Mouse (Mus musculus) heart, embryonic 16.5 days (tissue): ENCODE data around the gene Sipa1l3. TPM values are rescaled to one million over a fixed set of nuclear protein-coding genes. Genes with fewer than 3 reads are reported as not detected.

Experiments used
- ATAC-seq: fragments of 200-750 bp; cut with Nextera tagmentation; replicated peaks from 2 replicates; pipeline ENCODE4 v1.8.0; 2017; ENCODE audit warnings: moderate number of reproducible peaks; ENCODE audit not compliant: insufficient read depth, low FRiP score; ENCODE audit errors: extremely low read depth
- H3K27ac ChIP-seq: fragments of 300-500 bp; sonication (generic); 2 replicates; pipeline ENCODE4 v1.5.1; 2014; ENCODE audit warnings: mild to moderate bottlenecking, low read length, control low read depth, moderate library complexity
- H3K27me3 ChIP-seq: fragments of 300-500 bp; sonication (generic); 2 replicates; pipeline ENCODE4 v1.6.1; 2014; ENCODE audit warnings: low read length, mixed read lengths; ENCODE audit not compliant: control insufficient read depth, insufficient read depth
- H3K36me3 ChIP-seq: fragments of 300-500 bp; sonication (generic); 2 replicates; pipeline ENCODE4 v1.6.1; 2014; ENCODE audit not compliant: control insufficient read depth, insufficient read depth
- H3K4me1 ChIP-seq: fragments of 300-500 bp; sonication (generic); 2 replicates; pipeline ENCODE4 v1.6.1; 2014; ENCODE audit warnings: low read length, mixed read lengths; ENCODE audit not compliant: control insufficient read depth, insufficient read depth
- H3K4me2 ChIP-seq: fragments of 300-500 bp; sonication (generic); 2 replicates; pipeline ENCODE4 v1.6.1; 2014; ENCODE audit warnings: low read depth, mild to moderate bottlenecking, control low read depth, low read length
- H3K4me3 ChIP-seq: fragments of 300-500 bp; sonication (generic); 2 replicates; pipeline ENCODE4 v1.5.1; 2014; ENCODE audit warnings: mild to moderate bottlenecking, control low read depth, low read length
- H3K9ac ChIP-seq: fragments of 300-500 bp; sonication (generic); 2 replicates; pipeline ENCODE4 v1.6.1; 2014; ENCODE audit warnings: low read length, control low read depth
- H3K9me3 ChIP-seq: fragments of 300-500 bp; sonication (generic); replicated peaks from 2 replicates; pipeline ENCODE4 v1.6.1; 2016; ENCODE audit warnings: low read length; ENCODE audit not compliant: control insufficient read depth
- WGBS: fragments of 180-500 bp; shearing (Covaris S2); extraction: QIAGEN DNeasy Blood & Tissue Kit; methylation state at CpG from one replicate; pipeline ENCODE4 v1.1.7; 2014; 5-methylcytosine and 5-hydroxymethylcytosine counted together
- polyA plus RNA-seq: library from polyadenylated mRNA; unstranded; fragments of >200 nt; fragmentation: Nextera tagmentation; extraction: Ambion mirVana; gene quantifications from 2 replicates; pipeline ENCODE4 v1.2.1, GENCODE M21; 2015

The Sipa1l3 gene
- polyA plus RNA-seq, 1 experiment from 2014 or later = 5.8 TPM

DNA sequence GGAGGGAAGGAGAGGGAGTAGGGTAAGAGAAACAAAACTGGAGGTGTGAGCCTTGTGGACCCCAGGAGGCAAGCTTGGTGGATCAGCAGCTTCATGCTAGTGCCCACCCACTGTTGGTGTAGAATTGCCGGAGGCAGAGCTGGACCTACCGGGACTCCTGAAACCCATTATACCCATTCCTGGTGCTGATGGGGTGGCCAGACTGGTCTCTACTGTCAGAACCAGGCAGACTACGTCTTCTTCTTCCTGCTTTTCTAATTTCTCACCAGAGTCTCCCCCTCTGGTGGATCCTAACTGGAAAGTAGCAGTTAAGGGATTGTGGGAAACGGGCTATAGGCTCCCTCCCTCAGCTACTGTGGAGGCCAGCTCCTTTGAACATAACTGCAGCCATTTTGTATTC, 23.2 kb upstream of the Sipa1l3 start:
- Histone ChIP-seq H3K4me1 (no peaks in the 10 kb centered on the region), H3K27me3 (no peaks in the 10 kb centered on the region), H3K27ac (no peak overlapping the region), H3K4me2 (no peak overlapping the region), H3K36me3 (no peaks in the 10 kb centered on the region), H3K9ac (no peak overlapping the region), H3K4me3 (no peak overlapping the region), H3K9me3 (no peaks in the 10 kb centered on the region)
- ATAC-seq = no peak
- WGBS = 68% methylated on average over 4 of the region's 4 CpGs

DNA sequence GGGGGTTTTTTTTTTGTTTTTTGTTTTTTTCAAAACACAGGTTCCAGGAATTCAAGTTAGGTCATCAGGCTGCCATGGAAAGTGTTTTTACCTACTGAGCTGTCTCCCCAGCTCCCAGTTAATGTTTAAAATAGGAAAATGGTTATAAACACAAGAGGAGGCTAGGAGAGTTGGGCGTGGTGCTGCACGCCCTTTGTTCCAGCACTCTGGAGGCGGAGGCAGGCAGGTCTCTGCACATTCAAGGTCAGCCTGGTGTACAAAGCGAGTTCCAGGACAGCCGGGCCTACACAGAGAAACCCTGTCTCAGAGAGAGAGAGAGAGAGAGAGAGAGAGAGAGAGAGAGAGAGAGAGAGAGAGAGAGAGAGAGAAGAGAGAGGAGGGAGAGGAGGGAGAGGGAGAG, 22.7 kb upstream of the Sipa1l3 start:
- Histone ChIP-seq H3K4me1 (no peaks in the 10 kb centered on the region), H3K36me3 (no peaks in the 10 kb centered on the region), H3K27ac (no peak overlapping the region), H3K4me3 (no peak overlapping the region), H3K27me3 (peaks cover 3% of the 10 kb centered on the region; the same call in 1 of the 2 replicates), H3K9ac (no peak overlapping the region), H3K4me2 (no peak overlapping the region), H3K9me3 (no peaks in the 10 kb centered on the region)
- ATAC-seq = no peak
- WGBS = 85% methylated on average over 5 of the region's 5 CpGs

- peaks cover 3% of the 10 kb centered on the region; the same call in 1 of the 2 replicates for H3K27me3 ChIP-seq
- no peak overlapping the region for H3K27ac ChIP-seq
- WGBS = 81% methylated on average over 7 of the region's 7 CpGs
- no peaks in the 10 kb centered on the region for H3K9me3 ChIP-seq
- no peak for ATAC-seq
- H3K4me1 ChIP-seq = no peaks in the 10 kb centered on the region
- H3K4me2 ChIP-seq = no peak overlapping the region
- no peak overlapping the region for H3K4me3 ChIP-seq
- no peaks in the 10 kb centered on the region for H3K36me3 ChIP-seq
- no peak overlapping the region for H3K9ac ChIP-seq
These were observed 22.2 kb upstream of the Sipa1l3 start for GRCm38 (mm10) chr7:29540631-29541030.

DNA sequence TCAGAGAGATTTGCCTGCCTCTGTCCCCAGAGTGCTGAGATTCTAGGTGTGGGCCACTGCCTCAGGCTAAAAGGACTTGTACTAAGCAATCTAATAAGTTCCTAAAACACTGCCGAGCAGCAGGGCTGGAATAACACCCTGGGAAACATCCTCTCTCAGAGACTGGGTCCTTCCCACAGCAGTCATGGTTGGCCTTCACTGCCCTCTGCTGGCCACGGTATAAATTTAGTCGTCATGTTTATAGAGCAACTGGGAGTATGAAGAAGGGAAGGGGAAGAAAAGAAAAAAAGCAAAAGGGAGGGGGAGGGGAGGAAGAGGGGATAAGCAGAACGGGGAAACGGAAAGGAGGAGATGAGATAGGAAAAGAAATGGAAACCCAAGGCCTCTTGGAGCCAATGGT, 5.3 kb upstream of the Sipa1l3 start:
- H3K4me3 ChIP-seq = no peak overlapping the region
- WGBS = 3% methylated on average over 5 of the region's 5 CpGs
- H3K36me3 ChIP-seq = no peaks in the 10 kb centered on the region
- H3K27ac ChIP-seq = no peak overlapping the region
- H3K9ac ChIP-seq = no peak overlapping the region
- no peak overlapping the region for H3K4me2 ChIP-seq
- no peak for ATAC-seq
- peaks cover 3% of the 10 kb centered on the region; the same call in 1 of the 2 replicates for H3K4me1 ChIP-seq
- peaks cover 14% of the 10 kb centered on the region for H3K27me3 ChIP-seq
- peaks cover 5% of the 10 kb centered on the region for H3K9me3 ChIP-seq

GRCm38 (mm10) chr7:29521841-29522575, 3.6 kb upstream of the Sipa1l3 start:
- H3K4me3 ChIP-seq = no peak overlapping the region
- no peak overlapping the region for H3K27ac ChIP-seq
- H3K4me1 ChIP-seq = peaks cover 7% of the 10 kb centered on the region
- H3K36me3 ChIP-seq = no peaks in the 10 kb centered on the region
- peaks cover 15% of the 10 kb centered on the region for H3K27me3 ChIP-seq
- no peak for ATAC-seq
- no peak overlapping the region for H3K9ac ChIP-seq
- 61% methylated on average over 5 of the region's 5 CpGs for WGBS
- no peak overlapping the region for H3K4me2 ChIP-seq
- H3K9me3 ChIP-seq = peaks cover 5% of the 10 kb centered on the region

GRCm38 (mm10) chr7:29521365-29521764, 2.9 kb upstream of the Sipa1l3 start:
- Histone ChIP-seq H3K9ac (no peak overlapping the region), H3K27ac (no peak overlapping the region), H3K27me3 (peaks cover 17% of the 10 kb centered on the region), H3K4me2 (no peak overlapping the region), H3K4me3 (no peak overlapping the region), H3K36me3 (no peaks in the 10 kb centered on the region), H3K4me1 (peaks cover 7% of the 10 kb centered on the region), H3K9me3 (peaks cover under 1% of the 10 kb centered on the region)
- no peak for ATAC-seq
- 63% methylated on average over 5 of the region's 5 CpGs for WGBS

DNA sequence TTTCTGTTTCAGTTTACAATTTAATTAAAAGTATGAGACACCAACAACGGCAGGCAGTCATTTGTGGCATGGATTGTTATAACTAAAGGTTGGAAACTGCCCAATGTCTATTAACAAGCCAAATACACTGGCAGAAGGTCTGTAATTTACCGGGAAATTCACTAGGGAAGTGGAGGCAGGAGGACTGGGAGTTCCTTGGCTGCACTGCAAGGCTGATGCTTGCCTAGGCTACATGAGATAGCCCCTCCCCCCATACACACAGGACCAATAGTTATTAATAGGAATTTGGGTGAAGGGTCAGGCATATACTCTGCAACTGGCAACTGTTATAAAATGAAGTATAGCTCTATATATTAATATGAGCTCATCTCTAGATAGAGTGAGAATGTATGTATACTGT, 2.4 kb upstream of the Sipa1l3 start:
- Histone ChIP-seq H3K27me3 (peaks cover 17% of the 10 kb centered on the region), H3K27ac (no peak overlapping the region), H3K4me1 (peaks cover 7% of the 10 kb centered on the region), H3K9me3 (no peaks in the 10 kb centered on the region; the same call in 1 of the 2 replicates), H3K4me2 (no peak overlapping the region), H3K9ac (no peak overlapping the region), H3K36me3 (no peaks in the 10 kb centered on the region), H3K4me3 (no peak overlapping the region)
- 72% methylated on average over 2 of the region's 2 CpGs for WGBS
- no peak for ATAC-seq

DNA sequence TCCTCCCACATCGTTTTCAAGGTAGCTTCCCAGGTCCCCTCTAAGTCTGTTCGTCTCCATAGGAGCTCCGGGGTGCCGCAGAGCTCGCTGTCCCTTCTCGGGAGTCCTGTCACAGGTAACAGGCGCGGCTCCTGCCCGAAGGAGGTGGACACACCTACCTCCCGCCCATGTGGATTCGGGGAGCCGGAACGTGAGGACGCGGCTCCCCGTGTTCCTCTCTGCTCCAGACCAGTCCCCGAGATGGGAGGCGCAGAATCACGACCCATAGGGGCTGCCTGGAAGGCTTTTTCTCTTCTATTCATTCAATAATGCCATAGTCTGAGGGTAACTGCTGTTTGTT, 740 bp upstream of the Sipa1l3 start:
- H3K4me1 ChIP-seq = peaks cover 7% of the 10 kb centered on the region
- peaks cover 18% of the 10 kb centered on the region for H3K27me3 ChIP-seq
- no peaks in the 10 kb centered on the region for H3K36me3 ChIP-seq
- under 1% methylated on average over 19 of the region's 19 CpGs for WGBS
- peak overlapping the region; percentile 73 for H3K4me3 ChIP-seq
- H3K4me2 ChIP-seq = peak overlapping the region; percentile 92
- peak overlapping the region; percentile 65 for H3K9ac ChIP-seq
- no peak overlapping the region for H3K27ac ChIP-seq
- no peaks in the 10 kb centered on the region for H3K9me3 ChIP-seq
- ATAC-seq = no peak

DNA sequence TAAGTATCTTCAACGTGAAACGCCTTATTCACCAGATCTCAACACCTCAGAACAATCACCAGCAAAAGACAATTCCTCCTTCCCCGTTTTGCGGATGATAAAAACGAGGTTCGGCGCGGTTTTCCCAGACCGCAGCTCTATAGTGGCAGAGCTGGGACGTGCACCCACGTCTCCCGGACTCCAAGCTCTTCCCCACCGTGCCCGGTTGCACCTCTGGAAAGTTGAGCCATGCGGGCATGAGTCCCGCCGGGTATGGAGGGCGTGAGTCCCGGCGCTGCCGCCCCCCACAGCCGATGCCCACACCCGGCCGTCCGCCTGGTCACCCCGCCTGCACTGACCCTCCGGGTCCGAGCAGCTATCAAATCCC, 404 bp downstream of the Sipa1l3 start:
- H3K27ac ChIP-seq = no peak overlapping the region
- H3K27me3 ChIP-seq = peaks cover 21% of the 10 kb centered on the region
- H3K4me2 ChIP-seq = peak overlapping the region; percentile 92
- ATAC-seq = peak; percentile 8
- H3K4me3 ChIP-seq = peak overlapping the region; percentile 73
- no peaks in the 10 kb centered on the region for H3K36me3 ChIP-seq
- H3K4me1 ChIP-seq = peaks cover 7% of the 10 kb centered on the region
- under 1% methylated on average over 28 of the region's 28 CpGs for WGBS
- H3K9ac ChIP-seq = peak overlapping the region; percentile 82
- H3K9me3 ChIP-seq = no peaks in the 10 kb centered on the region
